Mouse (Mus musculus) E14TG2a.4 (cell line): ENCODE results near the gene Vav3.

Experiments used
- CTCF ChIP-seq: conservative IDR thresholded peaks from 2 replicates; pipeline ENCODE4 v1.5.1; 2014; ENCODE audit warnings: low read length
- NANOG ChIP-seq: IDR thresholded peaks from 2 replicates; pipeline ENCODE4 v1.6.1; 2014; ENCODE audit warnings: borderline replicate concordance, low read length, mixed read lengths
- POU5F1 ChIP-seq: IDR thresholded peaks from 2 replicates; pipeline ENCODE4 v1.6.1; 2014; ENCODE audit warnings: low read length, borderline replicate concordance

GRCm38 (mm10) chr3:109431285-109431684, 90.8 kb downstream of the Vav3 start:
- TF ChIP-seq CTCF = no peak
- TF ChIP-seq NANOG = no peak
- TF ChIP-seq POU5F1 = no peak
